Mouse (Mus musculus) neural tube, embryonic 12.5 days (tissue): Measurements from ENCODE around the gene Cdca7l. TPM values are rescaled to one million over a fixed set of nuclear protein-coding genes. Genes with fewer than 3 reads are reported as not detected.
A peak's percentile ranks its signal among the peaks of the same experiment; 100 is the strongest.

Source experiments
- ATAC-seq: fragments of 200-750 bp; cut with Nextera tagmentation; 2 replicates; pipeline ENCODE4 v1.8.0; 2017; ENCODE audit warnings: low read depth, mild to moderate bottlenecking, moderate TSS enrichment, moderate library complexity; ENCODE audit not compliant: low FRiP score
- H3K27ac ChIP-seq: fragments of 300-500 bp; sonication (generic); 2 replicates; pipeline ENCODE4 v1.5.1; 2016
- H3K27me3 ChIP-seq: fragments of 300-500 bp; sonication (generic); replicated peaks from 2 replicates; pipeline ENCODE4 v1.6.1; 2016; ENCODE audit warnings: mild to moderate bottlenecking
- H3K36me3 ChIP-seq: fragments of 300-500 bp; sonication (generic); 2 replicates; pipeline ENCODE4 v1.6.1; 2016; ENCODE audit warnings: mild to moderate bottlenecking
- H3K4me1 ChIP-seq: fragments of 300-500 bp; sonication (generic); 2 replicates; pipeline ENCODE4 v1.6.1; 2016
- H3K4me2 ChIP-seq: fragments of 300-500 bp; sonication (generic); replicated peaks from 2 replicates; pipeline ENCODE4 v1.6.1; 2016; ENCODE audit warnings: mild to moderate bottlenecking
- H3K4me3 ChIP-seq: fragments of 300-500 bp; sonication (generic); 2 replicates; pipeline ENCODE4 v1.5.1; 2016
- H3K9ac ChIP-seq: fragments of 300-500 bp; sonication (generic); 2 replicates; pipeline ENCODE4 v1.6.1; 2016; ENCODE audit warnings: mild to moderate bottlenecking
- H3K9me3 ChIP-seq: fragments of 300-500 bp; sonication (generic); 2 replicates; pipeline ENCODE4 v1.6.1; 2016; ENCODE audit warnings: mild to moderate bottlenecking
- WGBS: fragments of 180-500 bp; shearing (Covaris S2); methylation state at CpG from one replicate; pipeline ENCODE4 v1.1.7; 2016; 5-methylcytosine and 5-hydroxymethylcytosine counted together
- polyA plus RNA-seq: library from polyadenylated mRNA; unstranded; fragments of >200 nt; fragmentation: Nextera tagmentation; extraction: Ambion mirVana; gene quantifications from 2 replicates; pipeline ENCODE4 v1.2.1, GENCODE M21; 2016

The Cdca7l gene
- polyA plus RNA-seq, 1 experiment from 2014 or later = 9.3 TPM

DNA sequence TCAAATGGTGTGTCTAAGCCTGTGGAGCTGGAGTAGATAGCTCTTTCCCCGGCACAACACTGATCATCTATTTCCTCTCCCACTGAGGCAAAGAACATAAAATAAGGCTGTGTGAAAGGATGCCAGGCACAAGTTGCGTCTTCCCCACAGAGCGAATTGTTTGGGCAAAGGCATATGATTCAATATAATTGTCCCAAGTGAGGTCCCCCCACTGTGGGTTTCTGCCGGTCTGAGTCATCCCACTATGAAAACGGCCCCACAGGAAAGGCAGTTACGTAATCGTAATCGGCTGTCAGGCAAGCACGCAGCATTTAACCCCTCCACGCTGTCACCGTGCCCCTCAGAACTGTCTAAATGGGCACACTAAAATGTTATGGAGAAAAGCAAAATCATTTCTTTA lies 6.0 kb downstream of the Cdca7l start:
- no peak overlapping the region for H3K9ac ChIP-seq
- no peak overlapping the region for H3K27ac ChIP-seq
- WGBS = 6% methylated on average over 11 of the region's 11 CpGs
- peak overlapping the region; percentile 14; the same call in 1 of the 2 replicates for H3K4me2 ChIP-seq
- ATAC-seq = peak; percentile 10
- H3K36me3 ChIP-seq = no peaks in the 10 kb centered on the region
- H3K4me1 ChIP-seq = peaks cover 44% of the 10 kb centered on the region
- H3K9me3 ChIP-seq = no peaks in the 10 kb centered on the region
- peaks cover 54% of the 10 kb centered on the region for H3K27me3 ChIP-seq
- H3K4me3 ChIP-seq = no peak overlapping the region

GRCm38 (mm10) chr12:117820138-117820858 lies 16.2 kb downstream of the Cdca7l start:
- Histone ChIP-seq H3K27ac (no peak overlapping the region), H3K9ac (no peak overlapping the region), H3K9me3 (no peaks in the 10 kb centered on the region), H3K4me2 (no peak overlapping the region), H3K4me3 (no peak overlapping the region), H3K36me3 (no peaks in the 10 kb centered on the region), H3K4me1 (no peaks in the 10 kb centered on the region), H3K27me3 (peaks cover 40% of the 10 kb centered on the region)
- ATAC-seq = peak; percentile 56; the same call in 1 of the 2 replicates
- WGBS = 57% methylated on average over 4 of the region's 4 CpGs

GRCm38 (mm10) chr12:117820859-117821221 lies 16.8 kb downstream of the Cdca7l start:
- peaks cover 40% of the 10 kb centered on the region for H3K27me3 ChIP-seq
- H3K9ac ChIP-seq = no peak overlapping the region
- H3K4me1 ChIP-seq = no peaks in the 10 kb centered on the region
- ATAC-seq = no peak
- no peak overlapping the region for H3K4me2 ChIP-seq
- no peak overlapping the region for H3K27ac ChIP-seq
- H3K9me3 ChIP-seq = no peaks in the 10 kb centered on the region
- H3K4me3 ChIP-seq = no peak overlapping the region
- no peaks in the 10 kb centered on the region for H3K36me3 ChIP-seq

DNA sequence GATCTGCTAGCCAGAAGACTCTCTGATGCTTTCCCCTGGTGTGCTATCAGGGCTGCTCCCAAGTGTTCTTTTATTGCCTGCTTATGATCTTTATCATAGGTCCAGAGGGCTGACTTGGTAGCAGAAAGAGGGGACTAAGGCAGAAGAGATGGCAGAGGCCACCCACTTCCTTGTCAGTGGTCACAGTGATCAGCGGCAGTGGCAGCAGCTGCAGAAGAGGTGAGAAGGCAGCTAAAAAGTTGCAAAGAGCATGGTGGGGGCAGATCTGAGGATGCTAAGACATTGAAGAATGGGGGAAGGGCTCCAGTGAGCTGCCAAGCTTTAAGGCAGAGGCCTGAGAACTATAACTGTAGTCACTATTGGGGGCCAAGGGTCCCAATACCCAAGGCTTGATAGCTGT lies 17.3 kb downstream of the Cdca7l start:
- H3K9ac ChIP-seq = no peak overlapping the region
- H3K4me1 ChIP-seq = no peaks in the 10 kb centered on the region
- no peak overlapping the region for H3K4me2 ChIP-seq
- H3K27me3 ChIP-seq = peaks cover 37% of the 10 kb centered on the region
- H3K4me3 ChIP-seq = no peak overlapping the region
- 80% methylated on average over 1 of the region's 1 CpGs for WGBS
- no peaks in the 10 kb centered on the region for H3K9me3 ChIP-seq
- no peak for ATAC-seq
- H3K27ac ChIP-seq = no peak overlapping the region
- H3K36me3 ChIP-seq = no peaks in the 10 kb centered on the region

DNA sequence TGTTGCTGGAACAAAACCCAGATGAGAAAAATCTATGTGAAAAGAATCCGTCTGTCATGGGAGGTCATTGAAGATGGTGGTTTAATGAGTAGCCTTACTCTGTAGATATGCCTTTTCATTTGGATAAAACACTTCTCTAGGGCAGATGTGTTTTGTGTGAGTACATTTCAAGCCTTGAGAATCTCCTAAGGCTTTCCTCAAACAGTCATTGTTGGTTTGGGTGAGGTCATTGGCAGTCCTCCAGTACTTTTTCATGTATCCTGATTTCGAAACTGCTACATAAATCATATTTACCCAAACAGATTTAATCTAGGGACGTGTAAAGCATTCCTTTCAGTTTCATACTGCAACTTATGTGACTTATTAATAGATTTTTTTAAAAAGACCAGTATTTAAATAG lies 24.3 kb downstream of the Cdca7l start:
- no peak overlapping the region for H3K4me2 ChIP-seq
- no peaks in the 10 kb centered on the region for H3K9me3 ChIP-seq
- H3K27ac ChIP-seq = no peak overlapping the region
- no peak overlapping the region for H3K9ac ChIP-seq
- no peaks in the 10 kb centered on the region for H3K36me3 ChIP-seq
- H3K4me1 ChIP-seq = no peaks in the 10 kb centered on the region
- no peaks in the 10 kb centered on the region for H3K27me3 ChIP-seq
- no peak overlapping the region for H3K4me3 ChIP-seq
- no peak for ATAC-seq
- WGBS = 87% methylated on average over 3 of the region's 3 CpGs

- Histone ChIP-seq H3K9me3 (no peaks in the 10 kb centered on the region), H3K27me3 (0 out of 2 replicates have a peak, but pooled peaks cover 3% of the 10 kb centered on the region), H3K4me3 (no peak overlapping the region), H3K27ac (no peak overlapping the region), H3K9ac (no peak overlapping the region), H3K4me1 (no peaks in the 10 kb centered on the region), H3K4me2 (no peak overlapping the region), H3K36me3 (no peaks in the 10 kb centered on the region)
- no peak for ATAC-seq
- 85% methylated on average over 8 of the region's 8 CpGs for WGBS
Observed at GRCm38 (mm10) chr12:117831351-117831961, 27.4 kb downstream of the Cdca7l start.

DNA sequence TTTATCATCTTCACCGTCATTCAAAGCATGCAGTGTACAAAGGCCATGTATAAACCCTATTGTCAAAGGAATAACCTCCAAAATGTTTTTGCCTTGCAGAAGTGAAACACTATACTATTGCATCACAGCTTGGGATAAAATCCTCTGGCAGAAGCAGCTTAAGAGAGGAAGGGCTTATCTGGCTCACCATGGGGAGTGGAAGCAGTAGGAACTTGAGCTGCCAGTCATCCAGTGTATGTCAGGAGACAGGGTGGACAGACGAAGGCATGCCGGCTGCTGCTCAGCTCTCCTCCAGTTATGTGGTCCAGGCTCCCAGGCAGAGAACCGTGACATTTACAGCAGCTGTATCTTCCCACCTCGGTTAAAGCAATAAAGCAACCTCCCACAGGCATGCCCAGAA lies 28.1 kb downstream of the Cdca7l start:
- Histone ChIP-seq H3K36me3 (no peaks in the 10 kb centered on the region), H3K4me3 (no peak overlapping the region), H3K27me3 (0 out of 2 replicates have a peak, but pooled peaks cover 4% of the 10 kb centered on the region), H3K4me2 (no peak overlapping the region), H3K9me3 (no peaks in the 10 kb centered on the region), H3K27ac (no peak overlapping the region), H3K9ac (no peak overlapping the region), H3K4me1 (no peaks in the 10 kb centered on the region)
- ATAC-seq = no peak
- 32% methylated on average over 5 of the region's 5 CpGs for WGBS

DNA sequence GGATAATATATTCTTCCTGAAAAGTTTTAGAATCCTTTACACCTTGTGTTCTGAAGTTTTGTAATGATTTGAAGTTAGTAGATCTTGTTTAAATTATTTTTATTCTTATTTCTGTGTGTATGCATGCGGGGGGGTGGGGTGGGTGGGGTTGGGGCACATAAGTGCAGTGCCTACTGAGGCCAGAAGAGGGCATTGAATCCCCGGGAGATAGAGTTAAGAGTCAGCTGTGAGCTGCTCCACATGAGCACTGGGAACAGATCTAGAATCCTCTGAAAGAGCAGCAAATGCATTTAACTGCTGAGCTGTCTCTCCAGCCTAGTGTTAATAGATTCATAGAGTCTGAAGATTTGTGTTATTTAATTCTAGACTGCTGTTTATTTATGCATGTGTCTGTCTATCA lies 30.6 kb downstream of the Cdca7l start:
- Histone ChIP-seq H3K27me3 (0 out of 2 replicates have a peak, but pooled peaks cover 4% of the 10 kb centered on the region), H3K9me3 (no peaks in the 10 kb centered on the region), H3K27ac (no peak overlapping the region), H3K4me1 (no peaks in the 10 kb centered on the region), H3K4me3 (no peak overlapping the region), H3K4me2 (no peak overlapping the region), H3K9ac (no peak overlapping the region), H3K36me3 (no peaks in the 10 kb centered on the region)
- no peak for ATAC-seq
- 85% methylated on average over 2 of the region's 2 CpGs for WGBS

GRCm38 (mm10) chr12:117835371-117835770 lies 31.3 kb downstream of the Cdca7l start:
- Histone ChIP-seq H3K4me1 (no peaks in the 10 kb centered on the region), H3K27ac (no peak overlapping the region), H3K4me2 (no peak overlapping the region), H3K9me3 (no peaks in the 10 kb centered on the region), H3K9ac (no peak overlapping the region), H3K4me3 (no peak overlapping the region), H3K27me3 (0 out of 2 replicates have a peak, but pooled peaks cover 4% of the 10 kb centered on the region), H3K36me3 (no peaks in the 10 kb centered on the region)
- WGBS = 58% methylated on average over 10 of the region's 10 CpGs
- ATAC-seq = no peak

DNA sequence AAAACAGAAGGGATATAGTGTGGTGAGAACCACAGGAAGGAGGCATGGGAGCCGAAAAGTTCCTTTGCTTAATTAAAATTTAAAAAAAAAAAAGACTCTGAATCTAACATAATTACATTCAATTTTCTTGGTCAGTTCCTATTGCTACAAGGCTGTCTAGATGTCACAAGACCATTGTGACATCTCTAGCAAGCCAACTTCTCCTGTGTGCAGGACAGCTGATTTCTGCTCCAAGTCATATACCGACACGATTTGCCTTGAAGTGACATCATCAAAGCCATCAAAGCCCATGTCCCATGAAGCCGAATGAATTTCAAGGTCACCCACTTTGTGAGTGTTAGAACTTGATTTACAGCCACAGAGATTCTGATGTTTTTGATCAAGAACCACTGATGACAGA lies 33.3 kb downstream of the Cdca7l start:
- Histone ChIP-seq H3K27ac (no peak overlapping the region), H3K9me3 (no peaks in the 10 kb centered on the region), H3K4me3 (no peak overlapping the region), H3K4me2 (no peak overlapping the region), H3K9ac (no peak overlapping the region), H3K4me1 (no peaks in the 10 kb centered on the region), H3K36me3 (no peaks in the 10 kb centered on the region), H3K27me3 (peaks cover 4% of the 10 kb centered on the region; the same call in 1 of the 2 replicates)
- ATAC-seq = no peak
- WGBS = 87% methylated on average over 4 of the region's 4 CpGs

- H3K27ac ChIP-seq = no peak overlapping the region
- H3K9me3 ChIP-seq = no peaks in the 10 kb centered on the region
- 86% methylated on average over 1 of the region's 1 CpGs for WGBS
Observed at GRCm38 (mm10) chr12:117840705-117841104, 36.6 kb downstream of the Cdca7l start.

DNA sequence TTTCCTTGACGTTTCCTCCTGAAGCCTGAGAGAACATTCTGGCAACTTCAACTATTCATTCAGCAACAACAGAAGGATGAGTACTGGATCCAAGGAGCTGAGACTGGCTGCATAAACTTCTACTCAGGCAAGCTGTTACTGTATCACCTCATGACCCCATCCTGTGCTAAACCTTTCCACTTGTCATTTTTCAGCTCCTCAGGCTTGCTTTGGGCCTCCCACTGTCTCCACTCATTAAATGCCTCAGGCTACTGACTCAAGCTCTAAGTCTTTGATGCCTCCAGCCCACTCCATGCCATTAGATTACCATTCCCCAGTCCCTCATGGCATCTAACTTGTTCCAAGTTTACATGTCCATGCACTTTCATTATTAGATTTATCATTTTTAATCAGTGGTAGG lies 38.6 kb downstream of the Cdca7l start:
- WGBS = 89% methylated on average over 1 of the region's 1 CpGs

More at GRCm38 (mm10) chr12:117840705-117841104, 36.6 kb downstream of the Cdca7l start:
- no peak overlapping the region for H3K4me2 ChIP-seq
- H3K36me3 ChIP-seq = no peaks in the 10 kb centered on the region
- peaks cover 10% of the 10 kb centered on the region; the same call in 1 of the 2 replicates for H3K27me3 ChIP-seq
- no peak overlapping the region for H3K9ac ChIP-seq
- no peak for ATAC-seq
- peaks cover 4% of the 10 kb centered on the region; the same call in 1 of the 2 replicates for H3K4me1 ChIP-seq
- H3K4me3 ChIP-seq = no peak overlapping the region

More for the DNA sequence above, 38.6 kb downstream of the Cdca7l start:
- Histone ChIP-seq H3K36me3 (no peaks in the 10 kb centered on the region), H3K9me3 (no peaks in the 10 kb centered on the region), H3K27me3 (peaks cover 7% of the 10 kb centered on the region; the same call in 1 of the 2 replicates), H3K9ac (no peak overlapping the region), H3K4me1 (peaks cover 4% of the 10 kb centered on the region; the same call in 1 of the 2 replicates), H3K27ac (no peak overlapping the region), H3K4me3 (no peak overlapping the region), H3K4me2 (no peak overlapping the region)
- ATAC-seq = no peak
